Mouse (Mus musculus): ENCODE measurements around the gene Ercc6l2. TPM values are rescaled to one million over a fixed set of nuclear protein-coding genes. Genes with fewer than 3 reads are reported as not detected.

The Ercc6l2 gene
- polyA plus RNA-seq (2014; fragmentation: Illumina TruSeq; extraction: RNeasy Lipid Tissue Mini Kit (QIAGEN cat#74804); ENCODE audit: low read depth, low replicate concordance) = 38.8 TPM

GRCm38 (mm10) chr13:63814746-63815681, at the start of gene Ercc6l2:
TSS of gene Ercc6l2 (plus strand) at chr13:63815240.

Other genes starting within 250 kb of the Ercc6l2 start
- 19.7 TPM for gene Ptch1, start 241.6 kb upstream of the Ercc6l2 start, polyA plus RNA-seq (2014; fragmentation: Illumina TruSeq; extraction: RNeasy Lipid Tissue Mini Kit (QIAGEN cat#74804); ENCODE audit: low read depth, low replicate concordance)